Mouse (Mus musculus) stomach, postnatal 0 days (tissue): Measurements from ENCODE around the gene Tmem165.

Source experiments
- CTCF ChIP-seq: IDR thresholded peaks from 2 replicates; pipeline ENCODE4 v1.5.1; 2016; ENCODE audit warnings: antibody characterized with exemption, low read depth, mild to moderate bottlenecking, moderate library complexity
- EP300 ChIP-seq: optimal IDR thresholded peaks from 2 replicates; pipeline ENCODE3; 2016; ENCODE audit warnings: antibody characterized with exemption

DNA sequence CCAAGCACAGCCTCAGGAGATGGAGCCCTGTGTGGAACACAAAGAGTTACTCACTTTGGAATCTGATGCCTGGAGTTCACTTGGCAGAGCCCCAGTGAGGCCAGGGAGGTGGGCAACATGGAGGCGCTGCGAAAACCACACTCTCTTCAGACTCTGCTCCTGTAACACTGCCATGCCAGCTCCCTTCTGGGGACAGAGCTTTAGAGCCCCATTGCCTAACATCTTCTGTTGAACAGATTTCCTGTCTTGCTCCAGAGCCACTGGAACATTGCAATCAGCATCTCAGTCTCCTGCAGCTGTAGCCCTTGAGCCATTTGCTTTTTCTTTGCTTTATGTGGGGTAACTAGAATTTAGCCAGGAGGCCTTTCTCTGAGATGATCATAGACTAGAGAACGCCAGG is 1.4 kb upstream of the Tmem165 start:
- no peak for TF ChIP-seq EP300
- no peak for TF ChIP-seq CTCF
